Mouse (Mus musculus): ENCODE data around the gene Olfr881.

Olfr881 gene

DNA sequence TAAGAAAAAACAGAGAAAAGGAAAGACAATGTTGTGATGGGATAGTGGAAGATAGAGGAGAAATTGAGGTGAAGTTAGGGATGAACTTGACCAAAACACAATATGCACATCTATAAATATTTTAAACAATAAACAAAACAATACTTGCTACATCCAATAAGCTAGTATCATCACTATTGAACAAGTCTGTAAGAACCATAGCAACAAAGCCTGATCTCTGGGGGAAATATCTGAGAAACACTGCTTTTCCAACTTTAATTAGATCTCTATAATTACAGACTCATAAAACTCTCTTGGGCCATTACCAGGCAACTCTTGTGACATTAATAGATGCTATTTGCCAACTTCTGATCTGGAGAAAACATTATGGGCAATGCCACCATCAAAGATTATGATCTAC lies at the start of gene Olfr881:
Gene Olfr881 (plus strand): TSS at position 301 of the 400 bp plus-strand sequence.
- no peak for DNase-seq (ENCODE audit: low spot score)

DNA sequence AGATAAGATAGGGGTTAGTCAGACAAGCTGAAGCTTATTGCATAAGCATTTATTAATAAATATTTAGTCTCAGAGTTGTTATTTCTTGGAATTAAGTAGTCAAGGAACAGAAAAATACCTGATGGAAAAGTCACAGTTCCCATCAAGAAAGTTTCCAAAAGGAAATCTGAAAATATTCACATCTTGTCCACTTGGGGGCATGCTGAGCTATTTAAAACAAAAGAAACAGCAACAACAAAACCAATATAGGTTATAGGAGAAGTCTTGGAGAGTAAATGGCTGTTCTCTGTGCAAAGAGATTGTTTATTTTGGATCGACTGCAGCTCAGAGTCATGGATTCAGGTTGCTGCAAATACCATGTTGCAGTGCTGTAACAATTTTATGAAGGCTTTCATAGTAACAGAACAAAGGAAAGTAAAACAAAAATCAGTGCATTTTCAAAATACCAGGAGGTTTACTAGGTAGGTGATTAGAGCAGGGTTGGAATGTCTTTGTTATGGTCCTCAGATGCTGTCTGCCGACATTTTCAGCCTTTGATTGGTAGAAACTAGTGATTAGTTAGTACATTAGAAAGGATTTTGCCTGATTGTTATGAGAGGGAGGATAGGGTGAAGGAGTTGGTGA lies 7.1 kb downstream of the Olfr881 start:
- no peak for DNase-seq (ENCODE audit: low spot score)

DNA sequence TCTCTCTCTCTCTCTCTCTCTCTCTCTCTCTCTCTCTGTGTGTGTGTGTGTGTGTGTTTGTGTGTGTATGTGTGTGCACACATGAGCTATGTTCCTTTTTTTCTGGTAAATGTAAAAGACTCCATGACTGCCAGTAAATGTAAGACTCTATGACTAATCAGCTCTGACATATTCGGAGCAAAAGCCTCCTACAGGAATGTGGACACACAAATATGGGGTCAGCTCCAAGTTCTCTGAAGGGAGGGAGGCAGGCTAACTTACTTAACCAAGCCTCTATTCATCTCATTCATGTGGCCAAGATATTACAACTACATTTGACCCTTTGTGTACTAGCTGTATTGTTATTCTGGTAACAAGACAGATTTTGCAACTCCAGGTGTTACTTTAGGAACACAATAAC lies 8.4 kb downstream of the Olfr881 start:
- DNase-seq (ENCODE audit: low spot score): no peak

DNA sequence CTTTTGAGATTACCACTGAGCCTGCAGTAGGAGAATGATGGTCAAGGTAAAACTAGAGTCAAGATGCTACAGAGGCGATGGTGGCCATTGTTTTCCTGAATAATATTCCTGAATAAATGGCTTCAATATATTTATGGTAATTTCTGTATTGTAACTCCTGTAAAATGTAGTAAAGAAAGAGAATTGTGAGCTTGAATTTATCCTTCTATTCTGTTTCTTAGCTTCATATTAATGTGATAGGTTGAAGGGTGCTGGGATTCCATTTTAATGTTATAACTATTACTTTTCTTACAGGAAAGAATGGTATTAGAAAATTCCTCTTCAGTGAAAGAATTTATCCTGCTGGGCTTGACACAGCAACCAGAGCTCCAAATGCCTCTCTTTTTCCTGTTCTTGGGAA lies 33.9 kb downstream of the Olfr881 start, which contains the start of gene Olfr883:
Gene Olfr883 (plus strand): TSS at position 301 of the 400 bp plus-strand sequence.
- no peak for DNase-seq (ENCODE audit: low spot score)

All from yolk sac, embryonic 10.5 days (tissue).